ENCODE assay signal across 24 mouse cellular contexts in the genomic region with DNA sequence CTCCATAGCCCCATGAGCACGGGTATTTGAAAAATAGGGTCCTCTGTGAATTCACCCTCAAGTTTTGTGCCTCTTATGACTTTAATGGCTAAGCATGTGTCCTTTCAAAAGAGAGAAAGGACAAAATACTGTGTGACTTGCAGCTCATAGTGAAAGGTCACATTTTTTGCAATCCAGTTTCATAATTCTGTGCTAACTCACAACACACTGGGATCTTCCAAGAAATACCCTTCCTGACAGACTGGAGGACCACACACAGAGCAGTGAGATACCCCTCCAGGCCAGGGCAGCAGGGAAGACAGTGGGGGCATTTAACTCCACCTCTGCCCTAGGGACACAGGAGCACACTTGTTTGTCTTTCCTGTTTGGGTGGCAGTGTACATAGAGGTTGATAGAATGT.
A peak's percentile ranks its signal among the peaks of the same experiment; 100 is the strongest.
DNase-seq lines count a peak whose midpoint lies in the region; ATAC-seq and TF ChIP-seq lines count a peak whose summit lies in the region.
"Had no signal": no experiment of that assay in that cellular context is flagged by ENCODE, and none has a peak within 500 bp of the region (broad histone marks: within the 10 kb centered on the region; RNA-seq: fewer than 3 reads in every experiment).

No protein-coding gene starts in this region.

- peak; percentile 68 for DNase-seq in heart, adult 11 months
- DNase-seq in heart, postnatal 10 days, result no peak
- DNase-seq in kidney, postnatal 4 days, result no peak
- peak; percentile 72 for DNase-seq in lung, postnatal 0 days (ENCODE audit: low spot score)
- no peak for DNase-seq in lung, postnatal 36 days
- DNase-seq in layer of hippocampus, postnatal 25 days (ENCODE audit: extremely low spot score in 1 of 2, low spot score in 1 of 2), result no peak
- DNase-seq: adrenal gland, postnatal 25 days; B cell, adult 2 months; cerebellum, adult 18-20 months; cerebellum, adult 9-10 months; cerebellum, postnatal 14 days; gastrocnemius, postnatal 10 days; gastrocnemius, postnatal 36 days had no signal

- H3K9ac ChIP-seq in kidney, embryonic 15.5 days, result no peak overlapping the region
- no peak overlapping the region for H3K9ac ChIP-seq in lung, postnatal 0 days (replicated peaks; ENCODE audit: low read depth)
- H3K9ac ChIP-seq: forebrain, embryonic 13.5 days; heart, embryonic 15.5 days; hindbrain, embryonic 12.5 days; hindbrain, embryonic 15.5 days had no signal

- 61% methylated on average over 1 of the region's 1 CpGs for WGBS in kidney, embryonic 15.5 days
- WGBS in lung, postnatal 0 days, result 43% methylated on average over 1 of the region's 1 CpGs

- TF ChIP-seq CTCF in lung, postnatal 0 days (IDR thresholded peaks at IDR 0.05), result no peak

- no peaks in the 10 kb centered on the region for H3K27me3 ChIP-seq in kidney, embryonic 15.5 days
- H3K27me3 ChIP-seq in lung, postnatal 0 days (replicated peaks; ENCODE audit: insufficient read depth, low read length), result no peaks in the 10 kb centered on the region
- H3K27me3 ChIP-seq: CH12.LX; forebrain, embryonic 13.5 days; heart, embryonic 15.5 days; hindbrain, embryonic 12.5 days; hindbrain, embryonic 15.5 days had no signal

- H3K27ac ChIP-seq in kidney, embryonic 15.5 days, result 0 out of 2 replicates have a peak overlapping the region, but pooled peaks have one; percentile 33
- peak overlapping the region; percentile 20; the same call in 1 of the 2 replicates for H3K27ac ChIP-seq in lung, postnatal 0 days (ENCODE audit: low read length)
- H3K27ac ChIP-seq: forebrain, embryonic 10.5 days; forebrain, embryonic 13.5 days; heart, embryonic 15.5 days; hindbrain, embryonic 12.5 days; hindbrain, embryonic 15.5 days had no signal

- no peak overlapping the region for H3K4me2 ChIP-seq in kidney, embryonic 15.5 days
- no peak overlapping the region for H3K4me2 ChIP-seq in lung, postnatal 0 days (replicated peaks; ENCODE audit: low read depth, low read length)
- H3K4me2 ChIP-seq: forebrain, embryonic 13.5 days; heart, embryonic 11.5 days; heart, embryonic 15.5 days; hindbrain, embryonic 12.5 days; hindbrain, embryonic 15.5 days had no signal

- H3K4me3 ChIP-seq in kidney, embryonic 15.5 days (replicated peaks), result no peak overlapping the region
- no peak overlapping the region for H3K4me3 ChIP-seq in lung, postnatal 0 days (ENCODE audit: low read depth, low read length)
- H3K4me3 ChIP-seq: forebrain, embryonic 10.5 days; forebrain, embryonic 13.5 days; heart, embryonic 15.5 days; hindbrain, embryonic 12.5 days; hindbrain, embryonic 15.5 days had no signal

- ATAC-seq in kidney, embryonic 15.5 days (replicated peaks; ENCODE audit: low FRiP score), result no peak
- peak; percentile 41 for ATAC-seq in lung, postnatal 0 days
- ATAC-seq: forebrain, embryonic 13.5 days; forebrain, embryonic 16.5 days; Patski had no signal

- no peaks in the 10 kb centered on the region for H3K36me3 ChIP-seq in kidney, embryonic 15.5 days
- H3K36me3 ChIP-seq in lung, postnatal 0 days (ENCODE audit: insufficient read depth, low read length), result no peaks in the 10 kb centered on the region
- H3K36me3 ChIP-seq: forebrain, embryonic 10.5 days; G1E; heart, embryonic 15.5 days; hindbrain, embryonic 12.5 days; hindbrain, embryonic 15.5 days had no signal

- TF ChIP-seq EP300 in lung, postnatal 0 days (IDR thresholded peaks at IDR 0.05), result no peak; the same call in 1 of the 2 replicates

- H3K9me3 ChIP-seq in kidney, embryonic 15.5 days (replicated peaks), result no peaks in the 10 kb centered on the region
- no peaks in the 10 kb centered on the region for H3K9me3 ChIP-seq in lung, postnatal 0 days (ENCODE audit: low read length)
- H3K9me3 ChIP-seq: forebrain, embryonic 10.5 days; forebrain, embryonic 13.5 days; G1E; heart, embryonic 15.5 days; hindbrain, embryonic 12.5 days; hindbrain, embryonic 15.5 days had no signal

- H3K4me1 ChIP-seq in kidney, embryonic 15.5 days, result peaks cover 6% of the 10 kb centered on the region; the same call in 1 of the 2 replicates
- H3K4me1 ChIP-seq in lung, postnatal 0 days (ENCODE audit: insufficient read depth, low read depth, low read length), result no peaks in the 10 kb centered on the region; the same call in 1 of the 2 replicates
- H3K4me1 ChIP-seq: heart, embryonic 15.5 days; hindbrain, embryonic 12.5 days; hindbrain, embryonic 15.5 days had no signal

- intact Hi-C loops in heart, postnatal 10 days (cut with DNase I), result no loop called here

Comparison
In these comparisons a context has a peak if more than half of its experiments do, and no peak if none do; other contexts are left out.
1. DNase-seq: peak in heart, adult 11 months (single experiment) and lung, postnatal 0 days (single experiment); none in heart, postnatal 10 days (0 of 2), kidney, postnatal 4 days (0 of 2), lung, postnatal 36 days (single experiment) and layer of hippocampus, postnatal 25 days (0 of 2).